Mouse (Mus musculus) midbrain, embryonic 13.5 days (tissue): ENCODE results near the gene Creld2. TPM values are rescaled to one million over a fixed set of nuclear protein-coding genes. Genes with fewer than 3 reads are reported as not detected.
"Not testable (repeated sequence)": the region's sequence is repeated elsewhere in the genome, so short reads cannot be mapped to it uniquely, and the experiment has no call there.

Source experiments
- ATAC-seq: fragments of 200-750 bp; cut with Nextera tagmentation; 2 replicates; pipeline ENCODE4 v1.8.0; 2017; ENCODE audit warnings: mild to moderate bottlenecking, moderate TSS enrichment, moderate library complexity
- H3K27ac ChIP-seq: fragments of 300-500 bp; sonication (generic); 2 replicates; pipeline ENCODE4 v1.5.1; 2015; ENCODE audit warnings: inconsistent platforms, mild to moderate bottlenecking, moderate library complexity
- H3K27me3 ChIP-seq: fragments of 300-500 bp; sonication (generic); 2 replicates; pipeline ENCODE4 v1.6.1; 2015; ENCODE audit warnings: mild to moderate bottlenecking, inconsistent platforms
- H3K36me3 ChIP-seq: fragments of 300-500 bp; sonication (generic); 2 replicates; pipeline ENCODE4 v1.6.1; 2015; ENCODE audit warnings: mild to moderate bottlenecking, inconsistent platforms
- H3K4me1 ChIP-seq: fragments of 300-500 bp; sonication (generic); replicated peaks from 2 replicates; pipeline ENCODE4 v1.6.1; 2015; ENCODE audit warnings: inconsistent platforms
- H3K4me2 ChIP-seq: fragments of 300-500 bp; sonication (generic); replicated peaks from 2 replicates; pipeline ENCODE4 v1.6.1; 2015; ENCODE audit warnings: moderate library complexity, mild to moderate bottlenecking, inconsistent platforms
- H3K4me3 ChIP-seq: fragments of 300-500 bp; sonication (generic); replicated peaks from 2 replicates; pipeline ENCODE4 v1.5.1; 2015; ENCODE audit warnings: mild to moderate bottlenecking, inconsistent platforms
- H3K9ac ChIP-seq: fragments of 300-500 bp; sonication (generic); replicated peaks from 2 replicates; pipeline ENCODE4 v1.6.1; 2015; ENCODE audit warnings: mild to moderate bottlenecking, inconsistent platforms
- H3K9me3 ChIP-seq: fragments of 300-500 bp; sonication (generic); 2 replicates; pipeline ENCODE4 v1.6.1; 2016; ENCODE audit warnings: mild to moderate bottlenecking, inconsistent platforms
- WGBS: fragments of 180-500 bp; shearing (Covaris S2); methylation state at CpG from one replicate; pipeline ENCODE4 v1.1.7; 2015; 5-methylcytosine and 5-hydroxymethylcytosine counted together
- polyA plus RNA-seq: library from polyadenylated mRNA; unstranded; fragments of >200 nt; fragmentation: Nextera tagmentation; extraction: Ambion mirVana; gene quantifications from 2 replicates; pipeline ENCODE4 v1.2.1, GENCODE M21; 2015

The Creld2 gene
- 55.7 and 56.2 TPM in 2 replicates for polyA plus RNA-seq

- Histone ChIP-seq H3K9ac (peak within 1 kb of the TSS; percentile 84), H3K27ac (peak within 1 kb of the TSS; percentile 86), H3K36me3 (peaks cover 48% of the 10 kb centered on the region), H3K27me3 (no peaks in the 10 kb centered on the region), H3K4me2 (peak within 1 kb of the TSS; percentile 90), H3K4me1 (peaks cover 27% of the 10 kb centered on the region), H3K4me3 (peak within 1 kb of the TSS; percentile 88), H3K9me3 (no peaks in the 10 kb centered on the region)
- peak; percentile 98 for ATAC-seq
- under 1% methylated on average over 88 of the region's 88 CpGs for WGBS
Observed at GRCm38 (mm10) chr15:88819026-88819905, at the start of gene Creld2, which contains the start of gene Alg12. Creld2 (plus strand) TSS chr15:88819646. Alg12 (minus strand) TSS chr15:88819318.

GRCm38 (mm10) chr15:88774630-88775029 is 44.8 kb upstream of the Creld2 start:
- H3K4me2 ChIP-seq, H3K27ac ChIP-seq, H3K4me3 ChIP-seq, ATAC-seq, H3K9ac ChIP-seq, H3K9me3 ChIP-seq, H3K27me3 ChIP-seq, H3K4me1 ChIP-seq: not testable (repeated sequence)
- H3K36me3 ChIP-seq, result peaks cover 64% of the 10 kb centered on the region
- 91% methylated on average over 5 of the region's 5 CpGs for WGBS

- Histone ChIP-seq H3K27me3 (no peaks in the 10 kb centered on the region), H3K9ac (no peak overlapping the region), H3K27ac (no peak overlapping the region), H3K4me2 (no peak overlapping the region), H3K9me3 (no peaks in the 10 kb centered on the region), H3K4me1 (no peaks in the 10 kb centered on the region), H3K4me3 (no peak overlapping the region), H3K36me3 (peaks cover 4% of the 10 kb centered on the region)
- 85% methylated on average over 4 of the region's 4 CpGs for WGBS
- ATAC-seq, result no peak
Observed at GRCm38 (mm10) chr15:88792140-88792850, 27.2 kb upstream of the Creld2 start.

GRCm38 (mm10) chr15:88794729-88795128 is 24.7 kb upstream of the Creld2 start:
- ATAC-seq, result not testable (repeated sequence)
- 80% methylated on average over 5 of the region's 5 CpGs for WGBS

GRCm38 (mm10) chr15:88799950-88800371 is 19.5 kb upstream of the Creld2 start:
- H3K36me3 ChIP-seq, result peaks cover 19% of the 10 kb centered on the region
- H3K4me2 ChIP-seq, result no peak overlapping the region
- H3K4me3 ChIP-seq, result no peak overlapping the region
- ATAC-seq, result no peak
- H3K27me3 ChIP-seq, result no peaks in the 10 kb centered on the region
- H3K9me3 ChIP-seq, result no peaks in the 10 kb centered on the region
- H3K9ac ChIP-seq, result no peak overlapping the region
- no peaks in the 10 kb centered on the region for H3K4me1 ChIP-seq
- 89% methylated on average over 11 of the region's 11 CpGs for WGBS
- H3K27ac ChIP-seq, result no peak overlapping the region

More at GRCm38 (mm10) chr15:88794729-88795128, 24.7 kb upstream of the Creld2 start:
- H3K27me3 ChIP-seq, H3K4me1 ChIP-seq, H3K36me3 ChIP-seq, H3K9ac ChIP-seq, H3K4me2 ChIP-seq, H3K27ac ChIP-seq, H3K9me3 ChIP-seq, H3K4me3 ChIP-seq: not testable (repeated sequence)

- Histone ChIP-seq H3K4me1 (no peaks in the 10 kb centered on the region), H3K9ac (no peak overlapping the region), H3K4me2 (no peak overlapping the region), H3K36me3 (peaks cover 29% of the 10 kb centered on the region), H3K4me3 (no peak overlapping the region), H3K27me3 (no peaks in the 10 kb centered on the region), H3K9me3 (no peaks in the 10 kb centered on the region), H3K27ac (no peak overlapping the region)
- 84% methylated on average over 6 of the region's 6 CpGs for whole genome bisulfite sequencing
- ATAC-seq, result no peak
Observed at GRCm38 (mm10) chr15:88800921-88801354, 18.5 kb upstream of the Creld2 start.

GRCm38 (mm10) chr15:88801903-88802302 is 17.5 kb upstream of the Creld2 start:
- Histone ChIP-seq H3K4me2 (no peak overlapping the region), H3K27me3 (no peaks in the 10 kb centered on the region), H3K4me1 (no peaks in the 10 kb centered on the region), H3K27ac (no peak overlapping the region), H3K9ac (no peak overlapping the region), H3K36me3 (peaks cover 36% of the 10 kb centered on the region), H3K9me3 (no peaks in the 10 kb centered on the region), H3K4me3 (no peak overlapping the region)
- WGBS, result 92% methylated on average over 3 of the region's 3 CpGs
- ATAC-seq, result no peak

GRCm38 (mm10) chr15:88802348-88802747 is 17.1 kb upstream of the Creld2 start:
- no peak for ATAC-seq
- WGBS, result 86% methylated on average over 6 of the region's 6 CpGs
- no peak overlapping the region for H3K9ac ChIP-seq
- H3K27me3 ChIP-seq, result no peaks in the 10 kb centered on the region
- no peaks in the 10 kb centered on the region for H3K9me3 ChIP-seq
- H3K4me3 ChIP-seq, result no peak overlapping the region
- H3K4me2 ChIP-seq, result no peak overlapping the region
- no peak overlapping the region for H3K27ac ChIP-seq
- no peaks in the 10 kb centered on the region for H3K4me1 ChIP-seq
- H3K36me3 ChIP-seq, result peaks cover 40% of the 10 kb centered on the region

- Histone ChIP-seq H3K27me3 (no peaks in the 10 kb centered on the region), H3K4me2 (no peak overlapping the region), H3K4me3 (no peak overlapping the region), H3K9me3 (no peaks in the 10 kb centered on the region), H3K9ac (no peak overlapping the region), H3K36me3 (peaks cover 77% of the 10 kb centered on the region), H3K4me1 (no peaks in the 10 kb centered on the region), H3K27ac (no peak overlapping the region)
- WGBS, result 92% methylated on average over 8 of the region's 8 CpGs
- ATAC-seq, result no peak
Observed at GRCm38 (mm10) chr15:88808121-88808520, 11.3 kb upstream of the Creld2 start.

- Histone ChIP-seq H3K9me3 (no peaks in the 10 kb centered on the region), H3K4me1 (no peaks in the 10 kb centered on the region), H3K27ac (no peak overlapping the region), H3K27me3 (no peaks in the 10 kb centered on the region), H3K4me2 (no peak overlapping the region), H3K4me3 (no peak overlapping the region), H3K9ac (no peak overlapping the region), H3K36me3 (peaks cover 76% of the 10 kb centered on the region)
- ATAC-seq, result no peak
- 96% methylated on average over 2 of the region's 2 CpGs for WGBS
Observed at GRCm38 (mm10) chr15:88810369-88810768, 9.1 kb upstream of the Creld2 start.

GRCm38 (mm10) chr15:88813262-88813661 is 6.2 kb upstream of the Creld2 start:
- H3K9ac ChIP-seq, result no peak overlapping the region
- no peaks in the 10 kb centered on the region for H3K27me3 ChIP-seq
- no peak overlapping the region for H3K27ac ChIP-seq
- H3K4me1 ChIP-seq, result peaks cover 2% of the 10 kb centered on the region
- H3K9me3 ChIP-seq, result no peaks in the 10 kb centered on the region
- peaks cover 66% of the 10 kb centered on the region for H3K36me3 ChIP-seq
- no peak overlapping the region for H3K4me3 ChIP-seq
- no peak overlapping the region for H3K4me2 ChIP-seq
- WGBS, result 91% methylated on average over 3 of the region's 3 CpGs
- ATAC-seq, result no peak

- H3K9ac ChIP-seq, H3K27me3 ChIP-seq, H3K4me2 ChIP-seq, H3K9me3 ChIP-seq, H3K4me1 ChIP-seq, ATAC-seq, H3K4me3 ChIP-seq, H3K27ac ChIP-seq: not testable (repeated sequence)
- peaks cover 60% of the 10 kb centered on the region for H3K36me3 ChIP-seq
- WGBS, result 97% methylated on average over 2 of the region's 2 CpGs
Observed at GRCm38 (mm10) chr15:88813873-88814272, 5.6 kb upstream of the Creld2 start.
